Mouse (Mus musculus) brown adipose tissue, adult 24 weeks (tissue): ENCODE data around the gene Gpr141. TPM values are rescaled to one million over a fixed set of nuclear protein-coding genes. Genes with fewer than 3 reads are reported as not detected.
"Not testable (repeated sequence)": the region's sequence is repeated elsewhere in the genome, so short reads cannot be mapped to it uniquely, and the experiment has no call there.

ENCODE experiments used
- H3K27ac ChIP-seq: fragments of 200-500 bp; replicated peaks from 2 replicates; pipeline ENCODE4 v1.5.1; 2012; ENCODE audit warnings: low read depth, mild to moderate bottlenecking, low read length
- H3K4me1 ChIP-seq: fragments of 200-500 bp; 2 replicates; pipeline ENCODE4 v1.6.1; 2012; ENCODE audit warnings: low read length, mixed read lengths; ENCODE audit not compliant: control insufficient read depth, insufficient read depth, insufficient read length
- H3K4me3 ChIP-seq: fragments of 200-500 bp; 2 replicates; pipeline ENCODE4 v1.5.1; 2012; ENCODE audit warnings: low read depth, mild to moderate bottlenecking, low read length, moderate library complexity; ENCODE audit not compliant: insufficient read depth
- polyA plus RNA-seq: library from polyadenylated mRNA; stranded (reverse); fragments of >200 nt; gene quantifications from 2 replicates; pipeline ENCODE4 v1.2.4, GENCODE M21; 2012; ENCODE audit not compliant: missing spikeins, insufficient read depth, insufficient read length

Gene Gpr141
- polyA plus RNA-seq, 1 experiment, result not detected

DNA sequence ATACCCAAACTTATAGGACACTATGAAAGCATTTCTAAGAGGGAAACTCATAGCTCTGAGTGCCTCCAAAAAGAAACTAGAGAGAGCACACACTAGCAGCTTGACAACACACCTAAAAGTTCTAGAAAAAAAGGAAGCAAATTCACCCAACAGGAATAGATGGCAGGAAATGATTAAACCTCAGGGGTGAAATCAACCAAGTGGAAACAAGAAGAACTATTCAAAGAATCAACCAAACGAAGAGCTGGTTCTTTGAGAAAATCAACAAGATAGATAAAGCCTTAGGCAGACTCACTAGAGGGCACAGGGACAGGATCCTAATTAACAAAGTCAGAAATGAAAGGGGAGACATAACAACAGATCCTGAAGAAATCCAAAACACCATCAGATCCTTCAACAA lies 36.1 kb downstream of the Gpr141 start:
- not testable (repeated sequence) for H3K4me3 ChIP-seq, H3K27ac ChIP-seq, H3K4me1 ChIP-seq

DNA sequence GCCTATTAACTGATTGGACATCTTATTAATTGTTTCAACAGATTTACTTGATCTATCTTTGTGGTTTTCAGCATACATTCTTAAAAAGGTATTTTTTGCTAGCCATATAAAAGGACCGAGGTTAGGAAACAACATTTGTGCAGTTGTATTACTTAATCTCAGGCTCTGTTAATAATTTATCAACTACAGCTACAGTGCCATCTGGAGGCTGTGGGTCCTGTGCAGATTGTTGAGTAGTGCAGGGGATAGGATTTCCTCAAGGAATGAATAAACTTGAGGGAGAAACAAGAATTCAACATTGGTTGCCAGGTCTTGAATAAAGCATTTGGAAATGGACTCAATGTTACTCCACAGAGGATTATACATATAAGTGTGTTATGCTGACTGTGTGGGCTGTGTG lies 53.9 kb downstream of the Gpr141 start:
- no peaks in the 10 kb centered on the region for H3K4me1 ChIP-seq
- H3K27ac ChIP-seq, result no peak overlapping the region
- H3K4me3 ChIP-seq, result no peak overlapping the region

DNA sequence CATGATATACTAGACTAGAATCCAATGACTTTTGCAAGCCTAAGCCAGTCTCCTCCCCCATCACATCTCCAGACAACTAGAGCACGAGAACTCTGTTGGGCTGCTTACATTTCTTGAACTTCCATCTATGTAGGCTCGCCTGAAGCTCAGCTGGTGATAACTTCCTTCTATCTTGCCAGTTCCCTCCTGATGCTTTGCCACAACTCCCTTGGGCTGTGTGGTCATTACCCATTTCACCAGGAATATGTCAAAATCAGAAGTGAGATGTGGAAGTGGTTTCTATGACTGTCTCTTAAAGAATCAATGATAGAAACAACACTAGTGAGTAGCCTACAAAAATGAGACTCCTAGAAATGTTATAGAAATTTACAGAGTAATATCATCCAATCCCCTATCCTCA lies 56.9 kb downstream of the Gpr141 start:
- no peak overlapping the region for H3K4me3 ChIP-seq
- no peak overlapping the region for H3K27ac ChIP-seq
- H3K4me1 ChIP-seq, result no peaks in the 10 kb centered on the region

DNA sequence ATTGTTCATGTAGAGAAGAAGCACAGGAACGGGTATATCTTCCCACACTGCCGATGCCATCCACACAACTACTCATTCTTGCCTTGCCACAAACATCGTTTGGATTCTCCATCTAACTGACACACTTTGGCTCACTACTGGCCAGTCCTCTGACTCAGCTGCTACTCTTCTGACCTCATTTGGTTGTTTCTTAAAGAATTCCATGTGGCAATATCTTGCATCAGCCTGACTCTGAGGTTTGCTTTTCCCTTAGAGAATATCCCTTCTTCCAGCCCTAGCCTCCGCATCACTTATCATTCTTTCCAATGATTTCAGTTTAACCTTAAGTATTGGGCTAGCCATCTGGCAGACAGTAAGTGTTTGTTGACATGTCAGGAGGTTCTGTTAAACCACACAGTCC lies 59.8 kb downstream of the Gpr141 start:
- Histone ChIP-seq H3K4me1 (no peaks in the 10 kb centered on the region), H3K4me3 (no peak overlapping the region), H3K27ac (no peak overlapping the region)

DNA sequence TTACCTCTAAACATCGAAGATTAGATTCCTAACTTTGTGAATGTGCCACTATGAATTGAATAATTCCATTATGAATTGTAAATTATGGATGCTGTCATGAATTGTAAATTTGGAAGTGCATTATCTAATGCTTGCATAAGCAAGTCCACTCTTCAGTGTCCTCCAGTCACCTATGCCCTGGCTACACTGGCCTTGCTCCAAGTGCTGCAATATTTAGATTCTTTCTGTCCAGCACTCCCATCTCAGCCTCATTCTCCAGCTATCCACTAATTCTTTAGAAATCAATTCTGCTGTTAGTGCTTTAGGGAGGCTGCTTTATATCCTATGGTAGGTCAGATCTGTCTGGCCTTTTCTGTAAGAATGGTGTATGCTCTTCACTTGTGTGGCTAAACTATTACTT lies 60.8 kb downstream of the Gpr141 start:
- Histone ChIP-seq H3K4me3 (no peak overlapping the region), H3K27ac (no peak overlapping the region), H3K4me1 (no peaks in the 10 kb centered on the region)

DNA sequence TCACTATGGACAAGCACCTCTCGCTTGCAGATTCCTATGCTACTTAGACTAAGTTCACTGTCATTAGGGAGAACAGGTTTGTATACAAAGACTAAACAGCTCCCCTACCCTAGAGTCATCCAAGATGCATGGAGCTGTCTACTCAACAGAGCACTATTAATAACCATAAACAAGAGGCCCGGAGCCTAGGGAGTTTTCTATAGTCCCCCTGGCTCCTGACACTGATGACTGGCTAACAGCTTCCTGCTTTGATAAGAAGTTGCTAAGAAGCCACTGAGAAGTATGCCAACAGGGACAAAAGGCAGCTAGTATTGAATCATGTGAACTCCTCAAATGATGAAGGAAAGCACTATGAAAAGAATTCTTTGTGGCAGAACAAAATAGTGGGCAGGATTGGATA lies 78.3 kb downstream of the Gpr141 start:
- H3K4me3 ChIP-seq, result no peak overlapping the region
- no peak overlapping the region for H3K27ac ChIP-seq
- no peaks in the 10 kb centered on the region for H3K4me1 ChIP-seq

DNA sequence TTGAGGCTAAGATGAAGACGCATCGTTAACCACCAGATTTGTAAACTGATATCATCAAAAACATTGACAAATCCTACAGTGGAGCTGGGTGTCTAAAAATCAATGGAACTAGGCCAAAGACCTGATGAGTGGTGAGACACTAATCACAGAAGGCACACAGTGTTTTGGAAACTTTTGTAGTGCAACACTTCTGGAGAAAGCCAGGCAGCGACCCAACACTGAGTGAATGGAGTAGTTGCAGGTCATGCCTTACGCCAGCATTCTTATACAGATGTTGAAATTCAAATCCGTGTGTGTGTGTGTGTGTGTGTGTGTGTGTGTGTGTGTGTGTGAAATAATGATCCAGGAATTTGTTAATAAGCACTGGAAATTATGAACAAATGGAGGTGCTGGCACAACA lies 79.5 kb downstream of the Gpr141 start:
- H3K4me3 ChIP-seq, result no peak overlapping the region
- H3K4me1 ChIP-seq, result no peaks in the 10 kb centered on the region
- no peak overlapping the region for H3K27ac ChIP-seq

DNA sequence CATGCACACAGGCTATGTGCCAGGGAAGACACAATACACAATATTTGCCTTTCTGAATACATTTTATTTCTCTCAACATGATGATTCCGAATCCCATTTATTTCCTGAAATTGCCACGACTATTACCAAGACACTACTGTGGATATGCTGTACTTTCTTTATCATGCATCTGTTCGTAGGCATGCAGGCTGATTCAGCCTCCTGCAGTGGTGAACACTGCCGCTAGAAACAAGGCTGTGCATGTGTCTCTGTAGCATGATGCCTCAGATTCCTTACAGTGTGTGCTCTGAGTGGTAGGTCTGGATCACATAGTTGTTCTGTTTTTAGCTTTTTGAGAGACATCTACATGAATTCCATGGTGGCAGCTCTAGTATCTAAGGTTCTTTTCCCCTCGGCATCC lies 89.5 kb downstream of the Gpr141 start:
- H3K4me1 ChIP-seq, result no peaks in the 10 kb centered on the region; the same call in 1 of the 2 replicates
- no peak overlapping the region for H3K4me3 ChIP-seq
- H3K27ac ChIP-seq, result no peak overlapping the region

DNA sequence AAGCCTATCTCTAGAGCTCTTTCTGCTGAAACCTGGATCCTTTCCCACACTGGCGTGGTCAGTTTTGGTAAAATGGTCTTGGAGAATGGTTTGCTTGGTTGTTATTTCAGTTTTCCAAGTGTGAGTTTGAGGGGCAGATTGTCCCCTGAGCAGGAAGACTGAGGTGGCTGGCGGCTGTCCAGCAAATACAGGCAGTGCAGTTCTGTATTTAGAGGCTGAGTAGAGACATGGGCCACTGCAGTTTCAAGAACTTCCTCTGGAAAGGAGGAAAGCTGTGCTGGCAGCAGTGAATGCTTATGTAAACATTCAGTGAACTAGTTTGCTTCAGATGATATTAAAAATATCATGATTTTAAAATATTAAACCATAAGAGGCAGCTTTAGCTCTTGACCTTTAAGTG lies 93.2 kb downstream of the Gpr141 start:
- Histone ChIP-seq H3K4me1 (no peaks in the 10 kb centered on the region; the same call in 1 of the 2 replicates), H3K27ac (no peak overlapping the region), H3K4me3 (no peak overlapping the region)

DNA sequence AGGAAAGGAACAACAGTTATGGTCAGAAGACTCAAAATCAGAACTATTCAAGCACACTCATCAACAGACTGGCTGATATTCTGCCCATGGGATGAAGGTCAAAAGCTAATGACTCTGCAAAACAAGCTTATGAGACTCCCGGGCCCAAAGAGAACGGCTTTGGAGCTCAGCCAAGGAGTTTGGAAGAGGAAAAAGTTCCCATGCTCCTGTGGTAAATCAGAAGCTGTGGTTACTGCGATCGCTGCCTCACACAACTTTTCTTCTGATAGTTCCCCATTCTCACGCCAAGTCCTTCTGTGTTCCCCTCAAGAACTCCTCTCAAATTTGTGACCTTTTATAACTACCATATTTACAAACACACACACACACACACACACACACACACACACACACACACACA lies 105.1 kb downstream of the Gpr141 start:
- no peak overlapping the region for H3K27ac ChIP-seq
- H3K4me1 ChIP-seq, result no peaks in the 10 kb centered on the region

DNA sequence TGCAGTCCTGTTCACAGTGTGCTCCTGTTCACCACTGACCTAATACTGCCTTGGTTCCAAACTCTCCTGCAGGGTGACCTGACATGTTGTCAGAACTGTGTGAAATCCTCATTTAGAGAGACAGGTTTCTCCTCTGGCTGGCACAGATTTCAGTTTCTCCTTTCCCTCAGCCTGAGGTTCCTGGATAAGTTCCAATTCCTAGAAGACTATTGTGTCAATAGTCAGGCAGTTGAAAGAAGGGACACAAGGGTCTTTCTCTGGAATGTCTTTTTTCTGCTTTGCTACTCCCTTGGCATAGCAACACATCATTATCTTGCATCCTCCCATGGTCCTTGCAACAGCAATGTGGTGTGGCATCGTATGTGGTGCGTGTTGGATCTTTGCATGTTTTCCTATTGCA lies 106.9 kb downstream of the Gpr141 start:
- Histone ChIP-seq H3K4me1 (no peaks in the 10 kb centered on the region), H3K4me3 (no peak overlapping the region)

More for the DNA sequence above, 105.1 kb downstream of the Gpr141 start:
- no peak overlapping the region for H3K4me3 ChIP-seq

DNA sequence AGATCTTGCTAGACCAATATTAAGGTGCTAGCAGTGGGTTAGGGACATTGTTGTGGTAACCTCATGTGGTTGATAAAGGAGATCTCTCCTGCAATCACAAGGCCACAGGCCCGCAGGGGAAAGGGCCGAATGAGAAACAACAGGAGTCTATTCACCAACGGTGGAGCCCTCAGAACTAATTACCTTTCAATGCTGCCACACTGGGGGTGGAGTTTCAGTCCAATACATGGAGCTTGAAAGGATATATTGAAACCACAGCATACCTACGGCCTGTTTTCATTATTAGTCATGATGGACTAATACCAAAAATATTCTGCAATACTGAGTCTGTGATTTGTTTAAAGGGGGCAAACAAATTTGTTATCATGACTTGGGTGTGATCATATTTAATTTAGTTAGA lies 120.3 kb downstream of the Gpr141 start:
- Histone ChIP-seq H3K4me3 (no peak overlapping the region), H3K27ac (no peak overlapping the region), H3K4me1 (0 out of 2 replicates have a peak, but pooled peaks cover 2% of the 10 kb centered on the region)

More for the DNA sequence above, 106.9 kb downstream of the Gpr141 start:
- no peak overlapping the region for H3K27ac ChIP-seq

DNA sequence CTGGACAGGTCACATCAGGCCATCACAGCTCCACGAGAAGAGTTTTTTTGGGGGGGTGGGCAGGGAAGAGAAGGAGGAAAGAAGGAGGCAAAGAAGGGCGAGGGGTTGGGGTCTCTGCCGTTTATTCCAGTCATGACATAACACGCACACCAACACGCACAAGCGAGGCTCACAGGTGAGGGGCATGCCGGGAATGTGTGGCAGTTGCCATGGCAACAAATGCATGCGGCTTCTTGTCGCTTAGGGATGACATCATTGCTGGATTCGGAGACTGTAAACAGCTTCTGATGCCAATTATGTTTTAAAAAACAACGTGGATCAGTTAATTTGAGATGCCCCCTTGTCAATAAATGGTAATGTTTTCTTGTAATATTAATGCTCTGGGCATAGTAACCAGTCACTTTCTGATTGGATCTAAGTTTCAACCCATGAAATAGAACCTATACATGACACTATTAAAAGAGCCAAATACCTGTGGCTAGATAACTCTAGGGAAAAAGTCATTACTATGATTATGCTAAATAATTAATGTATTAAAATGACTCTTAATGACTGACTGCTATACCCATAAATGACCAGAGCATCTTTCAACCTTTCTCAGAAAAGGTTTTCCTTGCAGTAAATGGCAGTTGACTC lies 122.5 kb downstream of the Gpr141 start:
- Histone ChIP-seq H3K4me3 (no peak overlapping the region), H3K4me1 (0 out of 2 replicates have a peak, but pooled peaks cover 2% of the 10 kb centered on the region), H3K27ac (no peak overlapping the region)

DNA sequence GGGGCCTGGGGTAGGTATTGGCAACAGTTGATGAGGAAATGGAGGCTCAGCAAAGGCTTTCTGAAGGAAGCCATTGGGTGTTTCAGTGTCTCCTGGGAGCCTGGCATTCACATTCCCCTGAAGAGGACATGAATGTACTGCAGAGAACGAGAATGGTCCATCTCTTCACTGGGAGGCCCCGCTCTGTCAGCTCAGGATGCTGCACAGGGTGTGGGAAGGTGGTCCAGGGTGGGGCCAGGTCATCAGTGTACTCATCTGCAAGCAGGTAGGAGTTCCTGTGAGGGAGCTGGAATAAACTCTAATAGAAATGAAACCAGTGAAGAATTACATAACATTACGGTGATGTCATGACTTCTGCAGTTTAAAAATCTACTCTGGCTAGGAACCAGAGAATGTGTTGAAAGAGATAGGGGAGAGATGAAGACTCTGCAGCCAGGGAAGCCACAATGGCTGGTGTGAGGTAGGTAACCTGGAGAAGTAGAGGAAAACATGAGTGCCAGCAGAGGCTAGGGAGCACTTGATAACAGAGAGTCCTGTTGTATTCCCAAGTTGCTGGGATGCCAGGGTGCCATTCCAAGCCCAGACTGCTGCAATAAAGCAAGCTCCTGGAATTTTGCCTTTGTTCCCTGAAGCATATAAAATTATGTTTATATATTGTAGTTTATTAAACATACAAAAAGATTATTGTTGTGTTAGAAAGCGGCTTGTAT lies 123.2 kb downstream of the Gpr141 start:
- Histone ChIP-seq H3K4me3 (no peak overlapping the region; the same call in 1 of the 2 replicates), H3K27ac (no peak overlapping the region), H3K4me1 (0 out of 2 replicates have a peak, but pooled peaks cover 2% of the 10 kb centered on the region)
